In genomic region chr9:109879305-109879704, GRCm38 (mm10) we compare ENCODE assay signal across 23 mouse cellular contexts. TPM values are rescaled to one million over a fixed set of nuclear protein-coding genes. Genes with fewer than 3 reads are reported as not detected.
A peak's percentile ranks its signal among the peaks of the same experiment; 100 is the strongest.
DNase-seq lines count a peak whose midpoint lies in the region; ATAC-seq and TF ChIP-seq lines count a peak whose summit lies in the region.
"Had no signal": no experiment of that assay in that cellular context is flagged by ENCODE, and none has a peak within 500 bp of the region (broad histone marks: within the 10 kb centered on the region; RNA-seq: fewer than 3 reads in every experiment).

No protein-coding gene starts in this region.

- ATAC-seq in intestine, embryonic 14.5 days (replicated peaks; ENCODE audit: low FRiP score, low TSS enrichment, low read depth): peak; percentile 4; the same call in 1 of the 2 replicates
- ATAC-seq in intestine, postnatal 0 days: peak; percentile 71
- ATAC-seq in stomach, embryonic 15.5 days (ENCODE audit: insufficient read depth, low FRiP score, low read depth): peak; percentile 16; the same call in 1 of the 2 replicates
- ATAC-seq in hindbrain, embryonic 11.5 days (ENCODE audit: low FRiP score): no peak
- ATAC-seq: forebrain, embryonic 13.5 days; forebrain, embryonic 16.5 days; hindbrain, embryonic 16.5 days; inflammation-experienced regulatory T-cells, adult 6 months; Patski had no signal

- H3K4me2 ChIP-seq in intestine, embryonic 14.5 days (ENCODE audit: low read length): no peak overlapping the region
- H3K4me2 ChIP-seq in intestine, postnatal 0 days (replicated peaks; ENCODE audit: low read depth): no peak overlapping the region
- H3K4me2 ChIP-seq in stomach, embryonic 15.5 days: no peak overlapping the region; the same call in 1 of the 2 replicates
- no peak overlapping the region for H3K4me2 ChIP-seq in hindbrain, embryonic 11.5 days (replicated peaks; ENCODE audit: low read depth, low read length)
- H3K4me2 ChIP-seq: forebrain, embryonic 13.5 days; heart, embryonic 11.5 days; hindbrain, embryonic 13.5 days had no signal

- TF ChIP-seq CTCF in intestine, postnatal 0 days (IDR thresholded peaks at IDR 0.05; ENCODE audit: low read depth): no peak

- 79% methylated on average over 1 of the region's 1 CpGs for WGBS in intestine, embryonic 14.5 days
- WGBS in intestine, postnatal 0 days: 39% methylated on average over 1 of the region's 1 CpGs
- WGBS in stomach, embryonic 15.5 days: 77% methylated on average over 1 of the region's 1 CpGs
- WGBS in hindbrain, embryonic 11.5 days: 100% methylated on average over 1 of the region's 1 CpGs

- no peak overlapping the region for H3K9ac ChIP-seq in intestine, embryonic 14.5 days (ENCODE audit: low read length)
- no peak overlapping the region for H3K9ac ChIP-seq in intestine, postnatal 0 days (ENCODE audit: low read depth, low read length)
- H3K9ac ChIP-seq in stomach, embryonic 15.5 days: no peak overlapping the region
- no peak overlapping the region for H3K9ac ChIP-seq in hindbrain, embryonic 11.5 days (ENCODE audit: low read depth, low read length)
- H3K9ac ChIP-seq: forebrain, embryonic 13.5 days; hindbrain, embryonic 13.5 days had no signal

- H3K4me1 ChIP-seq in intestine, embryonic 14.5 days (replicated peaks; ENCODE audit: control insufficient read depth, insufficient read depth, low read length): peaks cover 12% of the 10 kb centered on the region
- 0 out of 2 replicates have a peak, but pooled peaks cover 4% of the 10 kb centered on the region for H3K4me1 ChIP-seq in intestine, postnatal 0 days (replicated peaks; ENCODE audit: control insufficient read depth, insufficient read depth, low read length)
- 0 out of 2 replicates have a peak, but pooled peaks cover 5% of the 10 kb centered on the region for H3K4me1 ChIP-seq in stomach, embryonic 15.5 days
- H3K4me1 ChIP-seq in hindbrain, embryonic 11.5 days (replicated peaks; ENCODE audit: control insufficient read depth, insufficient read depth, low read length): 0 out of 2 replicates have a peak, but pooled peaks cover 2% of the 10 kb centered on the region

- no peak overlapping the region for H3K4me3 ChIP-seq in intestine, embryonic 14.5 days (ENCODE audit: low read depth, low read length)
- no peak overlapping the region for H3K4me3 ChIP-seq in intestine, postnatal 0 days (ENCODE audit: low read depth, low read length)
- no peak overlapping the region for H3K4me3 ChIP-seq in stomach, embryonic 15.5 days (replicated peaks)
- no peak overlapping the region for H3K4me3 ChIP-seq in hindbrain, embryonic 11.5 days (ENCODE audit: low read depth, low read length)
- H3K4me3 ChIP-seq: forebrain, embryonic 10.5 days; forebrain, embryonic 13.5 days; gastrocnemius, adult 2 months; hindbrain, embryonic 13.5 days had no signal

- H3K36me3 ChIP-seq in intestine, embryonic 14.5 days (ENCODE audit: control insufficient read depth, insufficient read depth, low read length): peaks cover 70% of the 10 kb centered on the region
- H3K36me3 ChIP-seq in intestine, postnatal 0 days (ENCODE audit: control insufficient read depth, insufficient read depth): peaks cover 42% of the 10 kb centered on the region
- H3K36me3 ChIP-seq in stomach, embryonic 15.5 days: peaks cover 38% of the 10 kb centered on the region
- peaks cover 16% of the 10 kb centered on the region; the same call in 1 of the 2 replicates for H3K36me3 ChIP-seq in hindbrain, embryonic 11.5 days (ENCODE audit: control insufficient read depth, insufficient read depth, low read length)

- H3K27ac ChIP-seq in intestine, embryonic 14.5 days (ENCODE audit: low read depth): 0 out of 2 replicates have a peak overlapping the region, but pooled peaks have one; percentile 14
- H3K27ac ChIP-seq in intestine, postnatal 0 days (ENCODE audit: low read depth, low read length): peak overlapping the region; percentile 92
- peak overlapping the region; percentile 65; the same call in 1 of the 2 replicates for H3K27ac ChIP-seq in stomach, embryonic 15.5 days
- no peak overlapping the region for H3K27ac ChIP-seq in hindbrain, embryonic 11.5 days (ENCODE audit: low read depth, low read length)
- H3K27ac ChIP-seq: forebrain, embryonic 10.5 days; forebrain, embryonic 13.5 days; gastrocnemius, adult 2 months; hindbrain, embryonic 13.5 days had no signal

- DNase-seq in intestine, embryonic 14.5 days (ENCODE audit: low spot score): no peak
- no peak for DNase-seq in hindbrain, embryonic 11.5 days (ENCODE audit: low spot score)
- DNase-seq in cerebellum, postnatal 36 days: no peak
- no peak for DNase-seq in frontal cortex, postnatal 25 days (ENCODE audit: low spot score in 2 of 2)
- DNase-seq: adrenal gland, postnatal 14 days; cerebellum, adult 11 months; cerebellum, adult 2 months; cerebellum, postnatal 10 days; gastrocnemius, adult 2 months; gastrocnemius, postnatal 14 days; heart, adult 11 months had no signal

- H3K9me3 ChIP-seq in intestine, embryonic 14.5 days (ENCODE audit: control insufficient read depth, low read length): no peaks in the 10 kb centered on the region
- no peaks in the 10 kb centered on the region for H3K9me3 ChIP-seq in intestine, postnatal 0 days (ENCODE audit: control insufficient read depth)
- H3K9me3 ChIP-seq in stomach, embryonic 15.5 days: no peaks in the 10 kb centered on the region
- H3K9me3 ChIP-seq in hindbrain, embryonic 11.5 days (ENCODE audit: control insufficient read depth, low read length): no peaks in the 10 kb centered on the region
- H3K9me3 ChIP-seq: forebrain, embryonic 10.5 days; forebrain, embryonic 13.5 days; G1E; hindbrain, embryonic 13.5 days had no signal

- no peaks in the 10 kb centered on the region for H3K27me3 ChIP-seq in intestine, embryonic 14.5 days (replicated peaks; ENCODE audit: control insufficient read depth, insufficient read depth, low read length)
- no peaks in the 10 kb centered on the region for H3K27me3 ChIP-seq in intestine, postnatal 0 days (replicated peaks; ENCODE audit: control insufficient read depth, insufficient read depth, low read length)
- no peaks in the 10 kb centered on the region for H3K27me3 ChIP-seq in stomach, embryonic 15.5 days (replicated peaks)
- H3K27me3 ChIP-seq in hindbrain, embryonic 11.5 days (ENCODE audit: control insufficient read depth, insufficient read depth, low read length): no peaks in the 10 kb centered on the region
- H3K27me3 ChIP-seq: CH12.LX; forebrain, embryonic 13.5 days; hindbrain, embryonic 13.5 days; Patski had no signal

RNA-seq across cellular contexts. Expression of gene Cdc25a, which starts 3.9 kb away (rescaled TPM):
- 33.0 and 35.5 TPM in 2 replicates for polyA plus RNA-seq in intestine, embryonic 14.5 days (2014; fragmentation: Nextera tagmentation; extraction: Ambion mirVana)
- 21.3 and 25.9 TPM in 2 replicates for polyA plus RNA-seq in intestine, postnatal 0 days (2015; fragmentation: Nextera tagmentation; extraction: Ambion mirVana)
- polyA plus RNA-seq in stomach, embryonic 15.5 days (2015; fragmentation: Nextera tagmentation; extraction: Ambion mirVana): 28.8 and 33.2 TPM in 2 replicates
- 24.6 and 33.5 TPM in 2 replicates for polyA plus RNA-seq in hindbrain, embryonic 11.5 days (2014; fragmentation: Nextera tagmentation; extraction: Ambion mirVana)

RNA-seq across cellular contexts. Expression of gene Camp, which starts 29.9 kb away (rescaled TPM):
- polyA plus RNA-seq in intestine, embryonic 14.5 days (2014; fragmentation: Nextera tagmentation; extraction: Ambion mirVana): 0.42 and 0.91 TPM in 2 replicates
- 1.3 TPM in 2 replicates for polyA plus RNA-seq in intestine, postnatal 0 days (2015; fragmentation: Nextera tagmentation; extraction: Ambion mirVana)
- polyA plus RNA-seq in stomach, embryonic 15.5 days (2015; fragmentation: Nextera tagmentation; extraction: Ambion mirVana): 22.7 and 24.2 TPM in 2 replicates
- 0.28 and 0.31 TPM in 2 replicates for polyA plus RNA-seq in hindbrain, embryonic 11.5 days (2014; fragmentation: Nextera tagmentation; extraction: Ambion mirVana)
- polyA plus RNA-seq: forebrain, embryonic 10.5 days; forebrain, embryonic 16.5 days; Patski had no signal

RNA-seq across cellular contexts. Expression of gene Nme6, which starts 46.8 kb away (rescaled TPM):
- polyA plus RNA-seq in intestine, embryonic 14.5 days (2014; fragmentation: Nextera tagmentation; extraction: Ambion mirVana): 85.4 and 87.9 TPM in 2 replicates
- 54.6 and 58.0 TPM in 2 replicates for polyA plus RNA-seq in intestine, postnatal 0 days (2015; fragmentation: Nextera tagmentation; extraction: Ambion mirVana)
- polyA plus RNA-seq in stomach, embryonic 15.5 days (2015; fragmentation: Nextera tagmentation; extraction: Ambion mirVana): 66.8 and 67.7 TPM in 2 replicates
- polyA plus RNA-seq in hindbrain, embryonic 11.5 days (2014; fragmentation: Nextera tagmentation; extraction: Ambion mirVana): 89.2 and 90.6 TPM in 2 replicates

RNA-seq across cellular contexts. Expression of gene Map4, which starts 52.0 kb away (rescaled TPM):
- polyA plus RNA-seq in intestine, embryonic 14.5 days (2014; fragmentation: Nextera tagmentation; extraction: Ambion mirVana): 60.8 and 67.1 TPM in 2 replicates
- polyA plus RNA-seq in intestine, postnatal 0 days (2015; fragmentation: Nextera tagmentation; extraction: Ambion mirVana): 26.0 and 28.4 TPM in 2 replicates
- 55.6 and 63.8 TPM in 2 replicates for polyA plus RNA-seq in stomach, embryonic 15.5 days (2015; fragmentation: Nextera tagmentation; extraction: Ambion mirVana)
- polyA plus RNA-seq in hindbrain, embryonic 11.5 days (2014; fragmentation: Nextera tagmentation; extraction: Ambion mirVana): 78.9 and 98.7 TPM in 2 replicates

Comparison
In these comparisons a context has a peak if more than half of its experiments do, and no peak if none do; other contexts are left out.
1. RNA of gene Camp, which starts 29.9 kb away (polyA plus RNA-seq): 22.7 to 24.2 TPM in stomach, embryonic 15.5 days; 1.3 TPM in intestine, postnatal 0 days, 0.42 to 0.91 TPM in intestine, embryonic 14.5 days and 0.28 to 0.31 TPM in hindbrain, embryonic 11.5 days; every median in the first group is over 10 times any median in the second.